Mouse (Mus musculus) forebrain, embryonic 15.5 days (tissue): Measurements from ENCODE around the gene Fam131c. TPM values are rescaled to one million over a fixed set of nuclear protein-coding genes. Genes with fewer than 3 reads are reported as not detected.

Experiments
- ATAC-seq: fragments of 200-750 bp; cut with Nextera tagmentation; replicated peaks from 2 replicates; pipeline ENCODE4 v1.8.0; 2017; ENCODE audit warnings: mild to moderate bottlenecking, moderate TSS enrichment, moderate library complexity
- H3K27ac ChIP-seq: fragments of 300-500 bp; sonication (generic); replicated peaks from 2 replicates; pipeline ENCODE4 v1.5.1; 2015; ENCODE audit warnings: mild to moderate bottlenecking, inconsistent platforms
- H3K27me3 ChIP-seq: fragments of 300-500 bp; sonication (generic); 2 replicates; pipeline ENCODE4 v1.6.1; 2015; ENCODE audit warnings: inconsistent platforms
- H3K36me3 ChIP-seq: fragments of 300-500 bp; sonication (generic); 2 replicates; pipeline ENCODE4 v1.6.1; 2015; ENCODE audit warnings: mild to moderate bottlenecking, inconsistent platforms
- H3K4me1 ChIP-seq: fragments of 300-500 bp; sonication (generic); 2 replicates; pipeline ENCODE4 v1.6.1; 2015; ENCODE audit warnings: inconsistent platforms
- H3K4me2 ChIP-seq: fragments of 300-500 bp; sonication (generic); replicated peaks from 2 replicates; pipeline ENCODE4 v1.6.1; 2015; ENCODE audit warnings: mild to moderate bottlenecking, inconsistent platforms
- H3K4me3 ChIP-seq: fragments of 300-500 bp; sonication (generic); 2 replicates; pipeline ENCODE4 v1.5.1; 2015; ENCODE audit warnings: mild to moderate bottlenecking, inconsistent platforms
- H3K9ac ChIP-seq: fragments of 300-500 bp; sonication (generic); replicated peaks from 2 replicates; pipeline ENCODE4 v1.6.1; 2015; ENCODE audit warnings: mild to moderate bottlenecking, inconsistent platforms
- H3K9me3 ChIP-seq: fragments of 300-500 bp; sonication (generic); 2 replicates; pipeline ENCODE4 v1.6.1; 2016; ENCODE audit warnings: inconsistent platforms
- WGBS: fragments of 180-500 bp; shearing (Covaris S2); methylation state at CpG from one replicate; pipeline ENCODE4 v1.1.7; 2015; ENCODE audit warnings: mixed read lengths; 5-methylcytosine and 5-hydroxymethylcytosine counted together
- polyA plus RNA-seq: library from polyadenylated mRNA; unstranded; fragments of >200 nt; fragmentation: Nextera tagmentation; extraction: Ambion mirVana; gene quantifications from 2 replicates; pipeline ENCODE4 v1.2.1, GENCODE M21; 2015

The Fam131c gene
- polyA plus RNA-seq, 1 experiment from 2014 or later, result 13.8 TPM

GRCm38 (mm10) chr4:141360846-141361245 is 7.2 kb upstream of the Fam131c start:
- no peaks in the 10 kb centered on the region for H3K4me1 ChIP-seq
- no peak overlapping the region for H3K4me3 ChIP-seq
- H3K27ac ChIP-seq, result no peak overlapping the region
- 28% methylated on average over 7 of the region's 7 CpGs for WGBS
- no peaks in the 10 kb centered on the region for H3K27me3 ChIP-seq
- no peaks in the 10 kb centered on the region for H3K9me3 ChIP-seq
- no peaks in the 10 kb centered on the region for H3K36me3 ChIP-seq
- H3K9ac ChIP-seq, result no peak overlapping the region
- no peak overlapping the region for H3K4me2 ChIP-seq
- no peak for ATAC-seq

- H3K27ac ChIP-seq, result no peak overlapping the region
- no peaks in the 10 kb centered on the region; the same call in 1 of the 2 replicates for H3K27me3 ChIP-seq
- no peak overlapping the region for H3K9ac ChIP-seq
- 27% methylated on average over 11 of the region's 11 CpGs for WGBS
- no peaks in the 10 kb centered on the region for H3K9me3 ChIP-seq
- no peak overlapping the region for H3K4me2 ChIP-seq
- peak; percentile 46; the same call in 1 of the 2 replicates for ATAC-seq
- no peaks in the 10 kb centered on the region for H3K36me3 ChIP-seq
- peaks cover 4% of the 10 kb centered on the region for H3K4me1 ChIP-seq
- no peak overlapping the region for H3K4me3 ChIP-seq
These were observed 5.0 kb upstream of the Fam131c start for GRCm38 (mm10) chr4:141362937-141363548.

GRCm38 (mm10) chr4:141365126-141365525 is 2.9 kb upstream of the Fam131c start:
- Histone ChIP-seq H3K27ac (no peak overlapping the region), H3K36me3 (no peaks in the 10 kb centered on the region), H3K9ac (no peak overlapping the region), H3K4me3 (no peak overlapping the region), H3K9me3 (no peaks in the 10 kb centered on the region), H3K4me1 (peaks cover 4% of the 10 kb centered on the region), H3K27me3 (no peaks in the 10 kb centered on the region; the same call in 1 of the 2 replicates), H3K4me2 (no peak overlapping the region)
- WGBS, result 59% methylated on average over 8 of the region's 8 CpGs
- no peak for ATAC-seq

- WGBS, result 70% methylated on average over 7 of the region's 7 CpGs
These were observed 2.1 kb upstream of the Fam131c start for GRCm38 (mm10) chr4:141365876-141366275.

GRCm38 (mm10) chr4:141372426-141372825 is 4.4 kb downstream of the Fam131c start:
- no peak overlapping the region for H3K9ac ChIP-seq
- H3K4me1 ChIP-seq, result peaks cover 4% of the 10 kb centered on the region
- H3K27ac ChIP-seq, result no peak overlapping the region
- no peak for ATAC-seq
- no peak overlapping the region for H3K4me2 ChIP-seq
- no peaks in the 10 kb centered on the region for H3K36me3 ChIP-seq
- WGBS, result 92% methylated on average over 5 of the region's 5 CpGs
- H3K27me3 ChIP-seq, result no peaks in the 10 kb centered on the region
- H3K9me3 ChIP-seq, result no peaks in the 10 kb centered on the region
- no peak overlapping the region for H3K4me3 ChIP-seq

More at GRCm38 (mm10) chr4:141365876-141366275, 2.1 kb upstream of the Fam131c start:
- Histone ChIP-seq H3K9ac (no peak overlapping the region), H3K4me1 (peaks cover 4% of the 10 kb centered on the region), H3K4me3 (no peak overlapping the region), H3K27me3 (no peaks in the 10 kb centered on the region; the same call in 1 of the 2 replicates), H3K4me2 (no peak overlapping the region), H3K27ac (no peak overlapping the region), H3K36me3 (no peaks in the 10 kb centered on the region), H3K9me3 (no peaks in the 10 kb centered on the region)
- no peak for ATAC-seq

GRCm38 (mm10) chr4:141379674-141380073 is 11.7 kb downstream of the Fam131c start:
- no peaks in the 10 kb centered on the region for H3K9me3 ChIP-seq
- H3K27ac ChIP-seq, result no peak overlapping the region
- peaks cover 37% of the 10 kb centered on the region for H3K27me3 ChIP-seq
- H3K9ac ChIP-seq, result no peak overlapping the region
- ATAC-seq, result no peak
- peaks cover 9% of the 10 kb centered on the region for H3K4me1 ChIP-seq
- no peak overlapping the region for H3K4me2 ChIP-seq
- H3K4me3 ChIP-seq, result no peak overlapping the region
- 46% methylated on average over 8 of the region's 8 CpGs for WGBS
- no peaks in the 10 kb centered on the region for H3K36me3 ChIP-seq

GRCm38 (mm10) chr4:141382406-141382805 is 14.4 kb downstream of the Fam131c start:
- WGBS, result 1% methylated on average over 24 of the region's 25 CpGs
- H3K27ac ChIP-seq, result no peak overlapping the region
- peaks cover 9% of the 10 kb centered on the region for H3K4me1 ChIP-seq
- H3K4me2 ChIP-seq, result peak overlapping the region; percentile 60
- peaks cover 37% of the 10 kb centered on the region for H3K27me3 ChIP-seq
- peak overlapping the region; percentile 49 for H3K9ac ChIP-seq
- no peaks in the 10 kb centered on the region for H3K36me3 ChIP-seq
- peak; percentile 36; the same call in 1 of the 2 replicates for ATAC-seq
- H3K9me3 ChIP-seq, result no peaks in the 10 kb centered on the region
- peak overlapping the region; percentile 42 for H3K4me3 ChIP-seq

GRCm38 (mm10) chr4:141385275-141385674 is 17.3 kb downstream of the Fam131c start:
- H3K27me3 ChIP-seq, result peaks cover 36% of the 10 kb centered on the region
- no peak for ATAC-seq
- H3K4me1 ChIP-seq, result peaks cover 9% of the 10 kb centered on the region
- no peak overlapping the region for H3K9ac ChIP-seq
- H3K4me3 ChIP-seq, result no peak overlapping the region
- no peaks in the 10 kb centered on the region for H3K9me3 ChIP-seq
- H3K36me3 ChIP-seq, result no peaks in the 10 kb centered on the region
- H3K4me2 ChIP-seq, result no peak overlapping the region
- no peak overlapping the region for H3K27ac ChIP-seq
- 3% methylated on average over 7 of the region's 7 CpGs for WGBS

GRCm38 (mm10) chr4:141386150-141386549 is 18.1 kb downstream of the Fam131c start:
- WGBS, result 67% methylated on average over 7 of the region's 7 CpGs
- no peak for ATAC-seq

GRCm38 (mm10) chr4:141387093-141387784 is 19.2 kb downstream of the Fam131c start:
- Histone ChIP-seq H3K36me3 (no peaks in the 10 kb centered on the region), H3K4me1 (peaks cover 6% of the 10 kb centered on the region), H3K27me3 (peaks cover 23% of the 10 kb centered on the region), H3K9ac (no peak overlapping the region), H3K27ac (no peak overlapping the region), H3K4me3 (no peak overlapping the region), H3K4me2 (no peak overlapping the region), H3K9me3 (no peaks in the 10 kb centered on the region)
- 19% methylated on average over 5 of the region's 5 CpGs for WGBS
- peak; percentile 14; the same call in 1 of the 2 replicates for ATAC-seq

More at GRCm38 (mm10) chr4:141386150-141386549, 18.1 kb downstream of the Fam131c start:
- Histone ChIP-seq H3K36me3 (no peaks in the 10 kb centered on the region), H3K27ac (no peak overlapping the region), H3K4me3 (no peak overlapping the region), H3K4me1 (peaks cover 9% of the 10 kb centered on the region), H3K9me3 (no peaks in the 10 kb centered on the region), H3K9ac (no peak overlapping the region), H3K27me3 (peaks cover 33% of the 10 kb centered on the region), H3K4me2 (no peak overlapping the region)

GRCm38 (mm10) chr4:141387933-141388332 is 19.9 kb downstream of the Fam131c start:
- Histone ChIP-seq H3K27ac (no peak overlapping the region), H3K4me3 (no peak overlapping the region), H3K36me3 (no peaks in the 10 kb centered on the region), H3K9me3 (no peaks in the 10 kb centered on the region), H3K4me2 (no peak overlapping the region), H3K4me1 (no peaks in the 10 kb centered on the region), H3K9ac (no peak overlapping the region), H3K27me3 (peaks cover 18% of the 10 kb centered on the region)
- no peak for ATAC-seq
- WGBS, result 70% methylated on average over 5 of the region's 5 CpGs

- no peak for ATAC-seq
- H3K4me1 ChIP-seq, result no peaks in the 10 kb centered on the region
These were observed 21.5 kb downstream of the Fam131c start for GRCm38 (mm10) chr4:141389366-141390150.

More at GRCm38 (mm10) chr4:141389366-141390150, 21.5 kb downstream of the Fam131c start:
- H3K4me3 ChIP-seq, result no peak overlapping the region
- no peak overlapping the region for H3K27ac ChIP-seq
- H3K27me3 ChIP-seq, result peaks cover 2% of the 10 kb centered on the region; the same call in 1 of the 2 replicates
- no peaks in the 10 kb centered on the region for H3K36me3 ChIP-seq
- no peak overlapping the region for H3K4me2 ChIP-seq
- H3K9me3 ChIP-seq, result no peaks in the 10 kb centered on the region
- no peak overlapping the region for H3K9ac ChIP-seq
- WGBS, result 74% methylated on average over 18 of the region's 18 CpGs
